Mouse (Mus musculus) embryonic fibroblast, embryonic 13.5 days (primary cell): Measurements from ENCODE around the gene Kif2c.

Experiments used
- CTCF ChIP-seq: IDR thresholded peaks from 2 replicates; pipeline ENCODE4 v1.5.1; 2011; ENCODE audit warnings: mild to moderate bottlenecking, control low read depth, low read length, moderate library complexity, borderline replicate concordance; ENCODE audit not compliant: insufficient read depth
- POLR2A ChIP-seq: IDR thresholded peaks from 2 replicates; pipeline ENCODE4 v1.6.1; 2011; ENCODE audit warnings: low read depth, mild to moderate bottlenecking, control low read depth, low read length, moderate library complexity

DNA sequence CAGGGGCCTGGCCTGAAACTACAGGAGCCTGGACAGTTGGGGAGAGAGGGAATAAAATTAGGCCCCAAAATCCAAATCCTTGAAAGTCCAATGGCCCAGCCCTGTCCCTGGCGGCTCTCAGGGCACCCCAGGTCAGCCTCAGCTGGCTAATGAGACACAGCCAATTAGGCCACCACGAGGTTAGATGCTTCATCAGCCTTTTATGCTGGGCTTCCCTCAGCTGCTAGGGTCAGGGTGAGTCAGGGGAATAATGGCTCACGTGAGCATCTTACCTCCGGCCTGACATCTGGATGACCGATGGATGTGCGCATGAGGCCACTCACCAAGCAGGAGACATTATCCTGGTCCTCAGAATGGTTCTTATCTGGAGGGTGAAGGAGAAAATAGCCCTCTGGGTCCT is 51.6 kb downstream of the Kif2c start:
- TF ChIP-seq POLR2A (no peak), CTCF (no peak)
